Comparison of ENCODE assay signal across 8 mouse cellular contexts in genomic region chr4:9771103-9771474, GRCm38 (mm10).
DNase-seq lines count a peak whose midpoint lies in the region; ATAC-seq and TF ChIP-seq lines count a peak whose summit lies in the region.

No protein-coding gene starts in this region.

- WGBS in lung, adult 2 months, result under 1% methylated on average over 5 of the region's 5 CpGs
- WGBS in forebrain, embryonic 14.5 days, result under 1% methylated on average over 5 of the region's 5 CpGs
- 2% methylated on average over 5 of the region's 5 CpGs for WGBS in limb, embryonic 15.5 days

- peak; percentile 82 for ATAC-seq in forebrain, embryonic 14.5 days
- ATAC-seq in limb, embryonic 15.5 days (ENCODE audit: insufficient number of reproducible peaks, low FRiP score, low TSS enrichment, low read depth), result no peak

- no peaks in the 10 kb centered on the region for H3K27me3 ChIP-seq in forebrain, embryonic 14.5 days (replicated peaks; ENCODE audit: control insufficient read depth, insufficient read depth, low read length)
- H3K27me3 ChIP-seq in limb, embryonic 15.5 days, result no peaks in the 10 kb centered on the region

- H3K9ac ChIP-seq in forebrain, embryonic 14.5 days (ENCODE audit: low read length), result peak overlapping the region; percentile 68
- 0 out of 2 replicates have a peak overlapping the region, but pooled peaks have one; percentile 54 for H3K9ac ChIP-seq in limb, embryonic 15.5 days

- peak overlapping the region; percentile 96 for H3K4me2 ChIP-seq in forebrain, embryonic 14.5 days (ENCODE audit: low read length)
- peak overlapping the region; percentile 81 for H3K4me2 ChIP-seq in limb, embryonic 15.5 days

- H3K36me3 ChIP-seq in forebrain, embryonic 14.5 days (ENCODE audit: control insufficient read depth, insufficient read depth, low read length), result no peaks in the 10 kb centered on the region
- no peaks in the 10 kb centered on the region for H3K36me3 ChIP-seq in limb, embryonic 15.5 days

- peak overlapping the region; percentile 43 for H3K27ac ChIP-seq in bone marrow macrophage, adult 2 months (ENCODE audit: insufficient read depth, low read depth, low read length)
- no peak overlapping the region for H3K27ac ChIP-seq in forebrain, embryonic 14.5 days (ENCODE audit: low read depth, low read length)
- H3K27ac ChIP-seq in limb, embryonic 15.5 days, result peak overlapping the region; percentile 82

- no peaks in the 10 kb centered on the region for H3K9me3 ChIP-seq in forebrain, embryonic 14.5 days (replicated peaks; ENCODE audit: control insufficient read depth, low read length)
- no peaks in the 10 kb centered on the region for H3K9me3 ChIP-seq in limb, embryonic 15.5 days

- TF ChIP-seq CTCF in lung, adult 2 months (IDR thresholded peaks at IDR 0.05; ENCODE audit: insufficient read depth, low read length), result peak; percentile 2; the same call in 1 of the 2 replicates
- no peak for TF ChIP-seq CTCF in bone marrow macrophage, adult 2 months (IDR thresholded peaks at IDR 0.05; ENCODE audit: low read depth, low read length)

- peak overlapping the region; percentile 74 for H3K4me3 ChIP-seq in lung, adult 2 months (replicated peaks; ENCODE audit: extremely low read depth, low read depth, low read length)
- H3K4me3 ChIP-seq in bone marrow macrophage, adult 2 months (ENCODE audit: insufficient read depth, low read length), result peak overlapping the region; percentile 59
- H3K4me3 ChIP-seq in forebrain, embryonic 14.5 days (ENCODE audit: low read depth, low read length), result peak overlapping the region; percentile 52
- peak overlapping the region; percentile 55 for H3K4me3 ChIP-seq in limb, embryonic 15.5 days

- TF ChIP-seq POLR2A in lung, adult 2 months (IDR thresholded peaks at IDR 0.05; ENCODE audit: borderline replicate concordance, extremely low read depth, low read depth, low read length), result no peak
- no peak for TF ChIP-seq POLR2A in bone marrow macrophage, adult 2 months (IDR thresholded peaks at IDR 0.05; ENCODE audit: borderline replicate concordance, low read depth, low read length)

- no peaks in the 10 kb centered on the region for H3K4me1 ChIP-seq in lung, adult 2 months (ENCODE audit: control insufficient read depth, insufficient read depth, low read length)
- H3K4me1 ChIP-seq in bone marrow macrophage, adult 2 months (ENCODE audit: control insufficient read depth, insufficient read depth, low read length), result peaks cover 8% of the 10 kb centered on the region
- H3K4me1 ChIP-seq in forebrain, embryonic 14.5 days (ENCODE audit: control insufficient read depth, insufficient read depth, low read length), result no peaks in the 10 kb centered on the region; the same call in 1 of the 2 replicates
- H3K4me1 ChIP-seq in limb, embryonic 15.5 days, result no peaks in the 10 kb centered on the region

- DNase-seq in lung, adult 2 months, result no peak
- DNase-seq in lung, postnatal 14 days, result no peak
- peak; percentile 87 for DNase-seq in forebrain, embryonic 14.5 days (ENCODE audit: low spot score)
- peak; percentile 48 for DNase-seq in retina, adult 2 months (ENCODE audit: low read depth, low spot score)
- DNase-seq in left cerebral cortex, adult 9 months (ENCODE audit: low spot score in 2 of 2), result no peak
- DNase-seq in adrenal gland, postnatal 10 days, result no peak

Comparison
In these comparisons a context has a peak if more than half of its experiments do, and no peak if none do; other contexts are left out.
1. DNase-seq: peak in forebrain, embryonic 14.5 days (single experiment) and retina, adult 2 months (single experiment); none in lung, adult 2 months (single experiment), lung, postnatal 14 days (single experiment), left cerebral cortex, adult 9 months (0 of 2) and adrenal gland, postnatal 10 days (single experiment).
2. Peak in every context shown above with its lines, with median percentiles within 50 percentile points of each other: H3K4me3 ChIP-seq.